Mouse (Mus musculus) mouse embryonic stem cell (cell line): ENCODE measurements around the gene Rab44.

Experiments
- in situ Hi-C, 2 experiments: fragments of 300-500 bp; cut with MboI; formaldehyde crosslinking; loops; 1 replicate in 1 of 2; 3 replicates in 1 of 2; pipeline ENCODE4 v1.14.3; 2019 to 2020; ENCODE audit warnings: low sequenced_read_pairs in 2 of 2, low pct_unique_long_range_greater_than_20kb in 1 of 2, mixed read lengths in 1 of 2; ENCODE audit not compliant: unreplicated experiment in 1 of 2

Gene Rab44

DNA sequence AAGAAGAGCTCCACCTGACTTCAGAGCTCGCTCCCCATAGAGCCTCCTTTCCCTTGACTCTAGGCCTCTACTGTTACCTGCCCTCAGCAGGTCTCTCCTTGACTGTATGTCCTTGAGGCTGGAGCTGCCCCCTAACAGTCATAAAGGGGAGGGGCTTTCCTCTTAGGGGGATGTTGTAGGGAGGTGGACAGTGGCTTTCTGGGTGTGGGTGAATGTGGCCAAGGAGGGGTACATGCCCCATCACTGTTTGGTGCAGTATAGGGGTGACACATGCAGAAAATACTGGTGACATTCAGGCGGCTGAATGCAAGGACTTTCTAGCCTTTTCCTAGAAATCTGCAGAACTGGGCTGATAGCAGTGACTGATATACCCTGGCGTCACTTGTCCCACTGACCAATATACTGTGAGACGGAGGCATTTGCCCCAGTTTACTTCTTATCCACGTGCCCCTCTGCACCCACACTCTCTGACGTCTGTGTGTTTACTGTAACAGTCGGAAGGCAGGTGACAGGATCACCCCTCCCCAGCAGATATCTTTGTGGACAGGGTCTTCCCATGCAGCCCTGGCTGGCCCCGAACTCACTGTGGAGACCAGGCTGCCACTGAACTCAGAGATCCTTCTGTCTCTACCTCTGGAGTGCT lies 3.2 kb downstream of the Rab44 start:
- in situ Hi-C loops: no loop called here

DNA sequence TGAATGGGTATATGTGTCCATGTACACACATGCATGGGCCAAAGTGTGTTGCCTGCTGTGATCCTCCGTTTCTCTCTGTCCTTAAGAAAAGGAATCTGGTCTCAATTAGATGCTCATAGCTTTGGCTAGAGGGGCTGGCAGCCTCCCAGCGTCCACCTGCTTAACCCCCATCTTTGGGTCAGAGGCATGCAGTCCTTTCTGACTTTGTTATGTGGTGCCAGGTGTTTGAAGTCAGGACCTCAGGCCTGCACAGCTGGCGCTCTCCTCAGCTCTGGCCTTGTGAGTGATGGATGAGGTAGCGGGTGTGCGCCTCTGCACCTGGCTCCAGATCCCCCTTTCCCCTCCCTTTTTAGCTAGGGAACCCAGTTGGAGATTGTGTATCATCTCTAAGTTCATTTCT lies 4.1 kb downstream of the Rab44 start:
- in situ Hi-C loops: no loop called here

DNA sequence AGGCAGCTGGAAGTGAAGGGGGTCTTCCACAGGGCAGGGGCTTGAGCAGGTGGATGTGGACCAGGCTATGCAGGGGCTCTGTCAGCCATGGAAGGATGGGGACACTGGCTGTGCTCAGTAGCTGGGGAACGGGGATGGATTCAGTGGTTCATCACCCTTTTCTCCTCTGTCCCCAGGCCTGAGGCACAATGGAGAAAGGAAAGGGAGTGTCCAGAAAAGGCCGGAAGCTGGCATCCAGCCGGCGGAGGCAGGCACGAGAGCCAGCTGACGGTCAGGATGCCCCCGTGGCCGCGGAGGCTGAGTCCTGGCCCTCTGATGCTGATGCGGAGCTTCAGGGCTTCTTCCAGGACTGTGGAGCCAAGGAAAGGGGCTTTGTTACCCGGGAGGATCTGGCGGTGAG lies 6.7 kb downstream of the Rab44 start:
- in situ Hi-C loops: no loop called here

DNA sequence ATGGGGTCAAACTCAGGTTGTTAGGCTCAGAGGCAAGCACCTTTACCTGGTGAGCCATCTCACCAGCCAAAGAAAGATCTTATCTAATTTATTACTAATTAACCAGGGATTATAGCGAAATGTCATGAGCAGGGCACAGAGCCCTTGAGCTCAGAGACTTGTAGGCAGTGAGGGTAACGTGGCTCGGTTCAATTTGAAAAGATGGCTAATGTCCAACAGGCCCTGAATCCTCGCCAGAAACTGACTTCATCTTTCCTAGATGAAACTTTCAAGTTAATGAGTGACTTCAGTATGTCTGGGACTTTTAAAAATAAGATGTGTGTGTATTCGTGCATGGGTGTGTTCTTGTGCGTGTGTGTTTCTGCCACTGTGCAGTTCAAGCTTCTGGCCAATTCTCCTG lies 8.9 kb downstream of the Rab44 start:
- in situ Hi-C loops: no loop called here

DNA sequence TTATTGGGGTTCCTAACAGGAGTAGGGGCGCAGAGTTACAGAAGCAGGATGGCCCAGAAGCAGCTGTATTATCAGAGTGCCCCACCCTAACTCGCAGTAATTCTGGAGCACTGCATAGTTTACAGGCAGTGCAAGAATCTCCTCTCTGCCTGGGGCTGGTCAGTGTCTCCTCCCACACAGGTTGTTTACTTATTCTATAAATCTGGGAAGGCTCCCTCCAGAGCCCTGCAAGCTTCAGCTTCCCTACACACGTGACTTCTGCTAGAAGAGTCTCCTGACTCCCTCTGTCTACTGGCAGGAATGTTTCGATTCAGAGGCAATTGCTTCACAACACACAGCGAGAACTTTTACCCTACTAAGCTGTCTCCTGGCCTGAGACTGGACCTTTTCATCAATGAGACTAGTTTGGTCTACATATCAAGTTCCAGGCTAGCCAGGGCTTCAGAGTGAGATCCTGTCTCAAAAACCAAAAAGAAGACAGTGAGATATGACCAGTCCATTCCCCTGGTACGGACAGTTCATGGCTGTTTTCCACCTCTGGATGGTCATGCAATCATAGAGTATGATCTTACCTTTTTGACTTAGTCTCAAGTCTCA lies 9.7 kb downstream of the Rab44 start:
- in situ Hi-C loops: no loop called here

DNA sequence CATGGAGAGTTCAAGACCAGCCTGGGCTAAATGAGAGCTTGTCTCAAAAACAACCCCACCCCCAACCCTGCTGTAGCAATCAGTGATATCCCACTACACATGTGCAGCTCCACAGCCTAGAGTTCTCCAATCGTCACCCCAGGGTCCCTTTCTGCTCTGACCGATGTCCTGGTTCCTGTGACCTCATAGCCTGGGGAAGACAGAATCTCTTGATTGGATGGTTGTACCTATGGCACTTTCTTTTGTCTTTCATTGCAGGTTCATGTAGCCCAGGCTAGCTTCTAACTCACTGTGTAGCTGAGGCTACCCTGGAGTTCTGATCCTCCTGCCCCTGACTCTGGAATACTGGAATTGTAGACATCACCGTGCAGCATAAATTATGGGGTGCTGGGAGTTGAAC lies 12.6 kb downstream of the Rab44 start:
- in situ Hi-C loops: no loop called here

DNA sequence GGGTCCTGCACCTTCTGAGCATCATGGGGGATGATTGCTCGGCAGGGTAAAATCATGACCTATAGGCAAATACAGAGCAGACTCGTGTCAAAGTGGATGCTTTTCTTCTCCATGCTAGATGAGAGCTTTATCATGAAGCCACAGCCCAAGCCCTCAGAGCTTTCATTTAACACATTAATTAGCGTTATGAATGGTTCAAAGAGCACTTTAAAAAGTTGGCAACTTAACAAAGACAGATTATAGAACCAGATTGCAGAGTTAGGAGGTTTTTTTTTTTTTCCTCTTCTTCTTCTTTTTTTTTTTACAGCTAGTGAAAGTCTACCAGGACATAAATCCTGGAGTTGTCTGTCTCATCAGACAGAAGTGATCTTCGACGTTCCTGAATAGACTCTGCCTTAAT lies 15.4 kb downstream of the Rab44 start:
- in situ Hi-C loops: no loop called here

DNA sequence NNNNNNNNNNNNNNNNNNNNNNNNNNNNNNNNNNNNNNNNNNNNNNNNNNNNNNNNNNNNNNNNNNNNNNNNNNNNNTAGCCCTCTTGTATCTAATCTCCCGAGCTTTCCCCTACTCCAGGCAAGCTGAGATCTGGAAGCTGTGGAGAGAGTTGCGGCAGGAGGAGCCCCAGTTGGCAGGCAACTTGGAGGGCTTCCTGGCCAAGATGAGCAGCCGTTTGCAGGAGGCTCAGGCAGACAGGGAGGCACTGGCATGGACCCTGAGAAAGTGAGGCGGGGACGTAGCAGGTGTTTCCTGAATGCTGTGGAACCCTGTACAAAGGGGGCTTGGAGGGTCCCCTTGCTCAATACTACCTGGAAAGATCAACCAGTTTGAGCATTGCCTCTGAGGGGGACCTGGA lies 21.1 kb downstream of the Rab44 start:
- in situ Hi-C loops: no loop called here

DNA sequence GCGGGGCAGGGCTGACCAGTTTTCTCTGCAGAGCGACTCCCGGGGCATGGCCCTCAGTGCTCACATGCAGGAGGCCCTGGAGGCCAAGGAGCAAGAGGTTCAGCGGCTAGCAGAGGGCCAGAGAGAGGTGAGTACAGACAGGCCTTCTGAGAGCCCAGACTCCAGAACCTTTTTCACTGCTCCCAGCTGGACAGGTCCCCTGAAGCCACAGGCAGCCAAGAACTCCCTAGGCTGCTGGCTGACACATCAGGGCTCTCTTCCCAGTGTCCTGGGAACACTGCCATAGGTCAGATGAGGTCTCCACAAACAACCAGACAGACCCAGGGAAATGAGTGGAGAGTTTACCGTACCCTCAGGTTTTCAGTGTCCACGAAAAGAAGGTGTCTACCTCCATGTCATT lies 22.3 kb downstream of the Rab44 start:
- in situ Hi-C loops: no loop called here

DNA sequence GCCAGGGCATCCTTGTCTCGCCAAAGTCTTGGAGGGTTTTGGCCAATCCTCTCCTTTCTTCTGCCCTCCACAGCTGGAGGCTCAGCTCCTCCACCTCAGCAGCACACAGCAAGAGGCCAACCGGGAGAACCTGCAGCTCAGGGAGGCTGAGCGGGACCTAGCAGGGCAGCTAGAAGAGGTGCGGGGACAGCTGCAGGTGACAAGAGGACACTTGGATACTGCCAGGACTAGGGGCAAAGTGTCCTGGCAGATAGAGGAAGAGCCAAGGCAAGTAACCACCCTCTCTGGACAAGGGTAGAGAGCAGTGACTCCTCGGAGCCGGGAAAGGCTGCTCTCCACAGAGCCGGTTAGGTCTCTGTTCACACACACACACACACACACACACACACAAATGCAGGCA lies 24.0 kb downstream of the Rab44 start:
- in situ Hi-C loops: no loop called here

DNA sequence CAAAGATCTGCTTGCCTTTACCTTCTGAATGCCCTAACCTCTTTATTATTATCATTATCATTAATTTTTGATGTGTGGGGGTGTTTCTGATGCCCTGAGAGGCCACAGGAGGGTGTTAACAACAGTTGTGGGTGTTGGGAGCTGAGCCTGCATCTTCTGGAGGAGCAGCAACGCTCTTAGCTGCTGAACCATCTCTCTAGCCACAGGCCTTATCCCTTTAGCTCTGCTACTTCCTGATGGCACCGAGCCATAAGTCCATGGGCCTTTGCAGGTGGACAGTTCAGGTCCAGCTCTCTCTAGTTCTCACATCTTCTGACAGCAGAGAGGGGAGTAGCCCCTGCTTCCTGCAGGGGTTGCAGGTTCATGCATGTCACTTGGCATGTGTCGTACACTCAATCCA lies 27.6 kb downstream of the Rab44 start:
- in situ Hi-C loops: no loop called here

DNA sequence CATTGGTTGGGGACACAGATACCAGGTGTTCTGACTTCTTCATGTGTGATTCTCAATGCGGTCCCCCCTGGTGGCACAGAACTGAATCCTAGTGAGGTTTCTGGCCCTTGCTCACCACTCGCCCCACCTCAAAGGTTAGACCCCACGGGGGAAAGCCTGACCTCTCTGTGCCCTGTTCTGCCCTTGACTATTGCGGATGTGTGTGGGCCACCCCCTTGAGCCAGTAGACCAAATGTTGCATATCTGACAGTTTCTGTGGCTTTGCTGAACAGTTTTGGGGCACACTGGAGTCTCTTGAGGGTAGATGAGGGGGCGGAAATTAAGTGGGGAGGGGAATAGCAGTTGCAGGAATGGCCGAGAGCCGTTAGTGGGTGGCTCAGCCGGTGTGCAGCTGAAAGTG lies 29.3 kb downstream of the Rab44 start:
- in situ Hi-C loops: no loop called here

DNA sequence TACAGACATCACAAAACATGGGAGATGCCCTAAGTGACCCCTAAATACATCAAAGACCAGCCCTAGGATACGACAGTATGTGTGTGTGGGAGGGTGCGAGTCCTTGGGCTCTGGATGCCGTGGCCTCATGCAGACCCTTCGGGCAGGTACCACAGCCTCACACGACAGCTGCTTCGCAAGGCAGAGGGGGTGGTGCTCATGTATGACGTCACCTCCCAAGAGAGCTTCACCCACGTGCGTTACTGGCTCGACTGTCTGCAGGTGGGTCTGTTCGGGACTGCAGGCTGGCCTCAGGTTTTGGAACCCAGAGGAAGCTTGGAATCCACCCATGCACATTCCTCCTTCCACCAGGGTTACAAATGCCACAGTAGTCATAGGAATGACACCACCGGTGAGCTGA lies 31.2 kb downstream of the Rab44 start:
- in situ Hi-C loops: no loop called here

DNA sequence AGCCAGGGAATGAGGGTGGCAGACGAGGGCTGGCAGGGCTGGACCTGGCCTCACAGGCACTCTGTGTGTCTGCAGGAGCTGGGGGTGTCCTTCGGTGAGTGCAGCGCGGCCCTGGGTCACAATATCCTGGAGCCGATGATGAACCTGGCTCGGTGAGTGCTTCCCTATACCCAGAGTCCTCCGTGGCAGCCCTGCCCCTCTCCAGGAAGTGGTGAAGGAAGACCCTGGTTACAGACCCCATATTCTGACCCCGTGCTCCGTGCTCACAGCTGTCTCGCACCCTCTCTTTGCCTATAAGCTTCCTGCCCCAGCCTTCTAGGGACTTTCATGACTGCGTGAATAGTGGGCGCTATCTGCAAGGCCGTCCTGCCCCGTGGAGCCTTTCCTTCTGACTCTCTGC lies 33.3 kb downstream of the Rab44 start:
- in situ Hi-C loops: no loop called here

DNA sequence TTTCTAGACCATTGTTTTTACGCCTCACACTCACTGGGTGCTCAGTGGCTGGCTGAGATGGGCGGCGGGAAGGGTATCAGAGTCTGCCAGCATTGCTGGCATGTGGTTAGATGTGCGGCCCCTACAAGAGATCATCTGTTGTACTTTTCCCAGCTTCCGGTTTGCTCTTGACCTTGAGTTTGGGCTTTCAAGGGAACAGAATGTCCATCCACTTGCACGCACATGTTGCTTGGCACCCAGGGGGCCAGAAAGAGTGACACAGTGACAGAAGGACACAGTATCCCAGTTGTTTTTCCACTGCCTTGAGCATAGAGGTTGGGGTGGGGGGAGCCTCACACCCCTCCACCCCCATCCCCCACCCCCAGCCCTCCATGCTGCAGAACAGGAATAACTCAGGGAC lies 33.8 kb downstream of the Rab44 start:
- in situ Hi-C loops: no loop called here

DNA sequence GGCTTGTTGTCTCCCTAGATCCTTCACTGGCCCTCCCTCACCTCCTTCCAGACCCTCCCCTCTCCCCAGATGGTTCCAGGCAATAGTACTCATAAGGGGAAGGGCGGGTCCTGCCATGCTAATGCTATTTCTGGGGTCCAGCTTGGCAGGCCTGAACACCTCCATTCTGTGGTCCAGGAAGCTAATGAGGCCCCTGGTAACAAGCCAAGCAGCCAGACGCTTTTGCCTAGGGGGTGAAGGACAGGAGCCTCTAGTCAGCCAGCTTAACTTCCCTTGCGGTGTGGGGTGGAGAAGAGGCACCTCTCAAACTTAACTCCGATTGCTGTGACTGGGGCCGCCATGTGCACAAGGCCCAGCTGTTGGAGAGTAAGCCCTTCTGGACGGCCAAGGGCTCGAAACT lies 35.8 kb downstream of the Rab44 start:
- in situ Hi-C loops: no loop called here

DNA sequence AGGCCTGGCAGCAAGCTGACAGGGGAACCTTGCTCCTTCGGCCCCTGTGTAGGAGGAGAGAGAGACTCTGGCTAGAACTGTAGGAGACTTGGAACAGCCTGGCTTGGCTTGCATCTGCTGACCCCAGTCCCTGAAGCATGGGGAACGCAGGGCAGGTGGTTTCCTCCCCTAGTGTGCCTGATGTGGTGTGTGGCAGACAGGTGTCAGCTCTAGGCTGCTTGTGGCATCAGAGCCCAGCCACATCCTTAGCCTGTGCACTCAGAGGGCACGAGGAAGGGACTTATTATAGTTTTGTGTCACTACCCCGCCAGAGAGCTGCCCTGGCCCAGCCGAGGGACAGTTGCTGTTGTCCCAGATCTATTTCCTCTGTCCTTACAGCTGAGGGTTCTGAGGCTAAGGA lies 38.6 kb downstream of the Rab44 start:
- in situ Hi-C loops: no loop called here

DNA sequence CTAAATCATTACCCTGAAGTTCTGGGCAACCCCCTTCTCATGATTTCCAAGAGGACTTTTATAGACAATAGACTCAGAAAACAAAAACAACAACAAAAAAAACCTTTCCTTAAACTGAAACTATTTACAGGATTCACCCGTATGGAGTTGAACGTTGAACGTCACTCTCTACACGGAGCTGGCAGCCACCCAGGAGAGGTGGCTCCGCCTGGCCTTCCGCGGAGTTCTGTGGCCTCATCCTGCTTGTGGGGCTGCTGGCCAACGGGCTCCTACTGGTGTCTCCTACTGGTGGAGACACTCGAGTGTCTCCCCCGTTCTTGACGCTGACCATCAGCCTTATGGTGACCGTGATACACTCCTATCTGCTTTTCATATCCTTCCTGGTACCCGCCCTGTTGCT lies 40.3 kb downstream of the Rab44 start:
- in situ Hi-C loops: no loop called here

DNA sequence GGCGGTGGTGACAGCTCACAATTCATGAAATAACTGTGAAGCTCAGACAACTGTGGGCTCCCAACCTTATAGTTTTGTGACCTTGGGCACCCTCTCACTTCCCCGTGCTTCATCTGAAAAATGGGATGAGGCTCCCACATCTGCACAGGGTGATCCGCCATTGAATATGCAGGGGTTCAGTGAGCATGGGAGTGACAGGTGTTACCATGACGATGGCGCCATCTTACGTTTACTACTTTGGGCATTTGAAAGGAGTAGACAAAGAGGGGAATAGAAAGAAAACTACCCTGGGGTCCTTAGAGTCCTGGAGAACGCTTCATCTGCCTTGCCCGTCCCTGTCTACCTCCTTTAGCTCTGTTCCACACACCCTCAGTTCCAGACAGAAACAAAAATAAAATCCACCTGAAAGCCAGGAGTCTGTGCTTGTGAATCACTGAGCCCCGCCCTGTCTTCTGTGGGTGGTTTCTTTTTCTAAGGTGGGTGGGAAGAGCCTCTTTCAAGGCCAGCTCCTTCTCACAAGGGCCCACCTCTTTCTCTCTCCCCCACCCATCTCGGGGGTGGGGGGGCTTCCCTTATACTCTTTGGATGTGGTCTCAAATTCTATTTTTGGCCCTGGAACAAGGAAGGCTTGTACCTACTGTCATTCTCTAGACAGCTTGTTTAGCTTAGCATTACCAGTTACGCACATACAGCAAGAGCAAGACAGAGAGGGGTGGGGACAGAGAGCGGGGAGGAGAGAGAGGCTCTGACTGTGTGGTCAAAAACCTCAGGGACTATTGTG lies 41.6 kb downstream of the Rab44 start:
- in situ Hi-C loops: no loop called here

DNA sequence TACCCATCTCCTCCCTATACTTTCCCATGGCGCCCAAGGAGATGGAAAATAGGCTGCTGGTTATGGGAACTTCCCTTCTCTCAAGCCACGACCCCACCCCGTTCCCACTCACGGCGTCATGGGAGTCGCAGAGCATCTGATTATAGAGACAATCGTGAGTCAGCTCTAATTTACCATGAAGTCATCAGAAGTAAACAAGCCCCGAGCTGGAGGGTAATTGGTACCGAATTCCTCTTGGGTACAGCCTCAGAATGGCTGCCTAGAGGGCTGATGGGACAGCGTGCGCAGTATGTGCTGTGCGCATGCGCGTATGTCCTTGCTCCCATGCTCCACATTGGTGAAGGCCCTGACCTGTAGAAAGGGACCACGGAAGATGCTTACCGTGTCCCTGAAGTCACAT lies 42.5 kb downstream of the Rab44 start:
- in situ Hi-C loops: no loop called here
